Mouse (Mus musculus): ENCODE measurements around the gene Gemin7.

GRCm38 (mm10) chr7:19552443-19552842 lies 25.0 kb downstream of the Gemin7 start:
- TF ChIP-seq POLR2A (IDR thresholded peaks at IDR 0.05; ENCODE audit: insufficient read depth, low read depth, low read length), result no peak
- no peak for TF ChIP-seq CTCF (IDR thresholded peaks at IDR 0.05)
